Mouse (Mus musculus): Measurements from ENCODE around the gene Cxcl17.

- TF ChIP-seq CTCF (IDR thresholded peaks at IDR 0.05; ENCODE audit: borderline replicate concordance, control insufficient read depth, extremely low read depth, insufficient read depth, low read length, poor library complexity) (no peak), POLR2A (IDR thresholded peaks at IDR 0.05; ENCODE audit: control insufficient read depth, extremely low read depth, insufficient read depth, low read length, poor library complexity) (no peak)
Observed at GRCm38 (mm10) chr7:25377100-25377700, 35.5 kb downstream of the Cxcl17 start.
